Mouse (Mus musculus) embryo, embryonic 11 days (tissue): ENCODE results near the gene Skap1.
A peak's percentile ranks its signal among the peaks of the same experiment; 100 is the strongest.

Source experiments
- DNase-seq: peaks from one replicate; pipeline ENCODE4 v3.0.0-alpha.2; 2015

The Skap1 gene

GRCm38 (mm10) chr11:96466382-96466781 is 2.0 kb downstream of the Skap1 start:
- DNase-seq, result no peak

GRCm38 (mm10) chr11:96466987-96467386 is 2.6 kb downstream of the Skap1 start:
- DNase-seq, result peak; percentile 50

GRCm38 (mm10) chr11:96468048-96468745 is 3.8 kb downstream of the Skap1 start:
- DNase-seq, result no peak

- DNase-seq, result peak; percentile 54
Observed at GRCm38 (mm10) chr11:96482711-96483110, 18.3 kb downstream of the Skap1 start.

GRCm38 (mm10) chr11:96483179-96483578 is 18.8 kb downstream of the Skap1 start:
- no peak for DNase-seq

- no peak for DNase-seq
Observed at GRCm38 (mm10) chr11:96498481-96498880, 34.1 kb downstream of the Skap1 start.

GRCm38 (mm10) chr11:96501042-96501441 is 36.6 kb downstream of the Skap1 start:
- no peak for DNase-seq

GRCm38 (mm10) chr11:96502948-96503347 is 38.6 kb downstream of the Skap1 start:
- no peak for DNase-seq

- DNase-seq, result no peak
Observed at GRCm38 (mm10) chr11:96504509-96505119, 40.2 kb downstream of the Skap1 start.

GRCm38 (mm10) chr11:96505841-96506240 is 41.4 kb downstream of the Skap1 start:
- no peak for DNase-seq

GRCm38 (mm10) chr11:96515164-96515563 is 50.8 kb downstream of the Skap1 start:
- DNase-seq, result no peak

- no peak for DNase-seq
Observed at GRCm38 (mm10) chr11:96524541-96524940, 60.1 kb downstream of the Skap1 start.

GRCm38 (mm10) chr11:96526137-96526621 is 61.8 kb downstream of the Skap1 start:
- no peak for DNase-seq

GRCm38 (mm10) chr11:96531757-96532433 is 67.5 kb downstream of the Skap1 start:
- peak; percentile 27 for DNase-seq

GRCm38 (mm10) chr11:96534531-96534930 is 70.1 kb downstream of the Skap1 start:
- no peak for DNase-seq

- peak; percentile 79 for DNase-seq
Observed at GRCm38 (mm10) chr11:96536146-96536545, 71.8 kb downstream of the Skap1 start.

- DNase-seq, result no peak
Observed at GRCm38 (mm10) chr11:96542003-96542402, 77.6 kb downstream of the Skap1 start.

- DNase-seq, result no peak
Observed at GRCm38 (mm10) chr11:96542561-96542960, 78.2 kb downstream of the Skap1 start.

GRCm38 (mm10) chr11:96546428-96546827 is 82.0 kb downstream of the Skap1 start:
- DNase-seq, result no peak

GRCm38 (mm10) chr11:96550960-96551703 is 86.7 kb downstream of the Skap1 start:
- DNase-seq, result no peak

GRCm38 (mm10) chr11:96553091-96553490 is 88.7 kb downstream of the Skap1 start:
- peak; percentile 75 for DNase-seq

GRCm38 (mm10) chr11:96560229-96560628 is 95.8 kb downstream of the Skap1 start:
- no peak for DNase-seq

GRCm38 (mm10) chr11:96564088-96564487 is 99.7 kb downstream of the Skap1 start:
- DNase-seq, result no peak
